Mouse (Mus musculus) stomach, embryonic 14.5 days (tissue): Measurements from ENCODE around the gene Cbwd1. TPM values are rescaled to one million over a fixed set of nuclear protein-coding genes. Genes with fewer than 3 reads are reported as not detected.

Source experiments
- ATAC-seq: fragments of 200-750 bp; cut with Nextera tagmentation; 2 replicates; pipeline ENCODE4 v1.8.0; 2017; ENCODE audit warnings: low read depth, moderate TSS enrichment; ENCODE audit not compliant: insufficient number of reproducible peaks, insufficient read depth, low FRiP score
- H3K27ac ChIP-seq: fragments of 300-500 bp; sonication (generic); 2 replicates; pipeline ENCODE4 v1.5.1; 2014; ENCODE audit warnings: mild to moderate bottlenecking, low read length, moderate library complexity, mixed read lengths
- H3K27me3 ChIP-seq: fragments of 300-500 bp; sonication (generic); 2 replicates; pipeline ENCODE4 v1.6.1; 2014; ENCODE audit warnings: low read length, control low read depth, mixed read lengths; ENCODE audit not compliant: control insufficient read depth, insufficient read depth
- H3K36me3 ChIP-seq: fragments of 300-500 bp; sonication (generic); 2 replicates; pipeline ENCODE4 v1.6.1; 2014; ENCODE audit warnings: mild to moderate bottlenecking, control low read depth, low read length, moderate library complexity, mixed read lengths; ENCODE audit not compliant: control insufficient read depth, insufficient read depth
- H3K4me1 ChIP-seq: fragments of 300-500 bp; sonication (generic); 2 replicates; pipeline ENCODE4 v1.6.1; 2014; ENCODE audit warnings: low read length, control low read depth, mixed read lengths; ENCODE audit not compliant: control insufficient read depth, insufficient read depth
- H3K4me2 ChIP-seq: fragments of 300-500 bp; sonication (generic); replicated peaks from 2 replicates; pipeline ENCODE4 v1.6.1; 2014; ENCODE audit warnings: low read depth, low read length, control low read depth
- H3K4me3 ChIP-seq: fragments of 300-500 bp; sonication (generic); 2 replicates; pipeline ENCODE4 v1.5.1; 2014; ENCODE audit warnings: low read depth, low read length, control low read depth
- H3K9ac ChIP-seq: fragments of 300-500 bp; sonication (generic); replicated peaks from 2 replicates; pipeline ENCODE4 v1.6.1; 2014; ENCODE audit warnings: low read depth, mild to moderate bottlenecking, control low read depth, low read length, moderate library complexity, mixed read lengths
- H3K9me3 ChIP-seq: fragments of 300-500 bp; sonication (generic); 2 replicates; pipeline ENCODE4 v1.6.1; 2016; ENCODE audit warnings: low read depth, low read length, control low read depth; ENCODE audit not compliant: control insufficient read depth
- WGBS: fragments of 180-500 bp; shearing (Covaris S2); extraction: QIAGEN DNeasy Blood & Tissue Kit; methylation state at CpG from one replicate; pipeline ENCODE4 v1.1.7; 2014; 5-methylcytosine and 5-hydroxymethylcytosine counted together
- polyA plus RNA-seq: library from polyadenylated mRNA; unstranded; fragments of >200 nt; fragmentation: Nextera tagmentation; extraction: Ambion mirVana; gene quantifications from 2 replicates; pipeline ENCODE4 v1.2.1, GENCODE M21; 2014

Gene Cbwd1
- polyA plus RNA-seq, 1 experiment from 2014 or later = 23.0 TPM

DNA sequence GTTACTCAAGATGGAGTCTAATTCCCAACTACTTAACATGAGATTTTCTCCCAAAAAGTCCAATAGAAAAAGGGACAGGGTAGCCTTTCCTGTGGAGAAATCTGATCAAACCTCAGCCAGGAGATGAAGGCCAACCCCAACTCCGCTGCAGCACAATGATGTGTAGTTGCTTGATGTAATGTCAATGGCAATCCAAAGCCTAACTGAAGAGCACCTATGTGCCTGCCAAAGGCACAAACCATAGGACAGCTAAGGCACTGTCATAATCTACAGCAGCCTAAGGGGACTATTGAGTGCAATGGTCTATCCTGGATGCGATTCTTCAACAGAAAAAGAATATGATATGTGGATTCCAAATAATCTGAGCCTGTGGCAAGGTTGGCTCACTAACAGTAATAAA is 58.6 kb downstream of the Cbwd1 start:
- Histone ChIP-seq H3K4me2 (no peak overlapping the region), H3K9ac (no peak overlapping the region), H3K4me3 (no peak overlapping the region), H3K9me3 (no peaks in the 10 kb centered on the region), H3K4me1 (peaks cover 11% of the 10 kb centered on the region), H3K36me3 (no peaks in the 10 kb centered on the region), H3K27ac (no peak overlapping the region), H3K27me3 (peaks cover 42% of the 10 kb centered on the region)
- 48% methylated on average over 2 of the region's 2 CpGs for WGBS
- ATAC-seq = no peak

DNA sequence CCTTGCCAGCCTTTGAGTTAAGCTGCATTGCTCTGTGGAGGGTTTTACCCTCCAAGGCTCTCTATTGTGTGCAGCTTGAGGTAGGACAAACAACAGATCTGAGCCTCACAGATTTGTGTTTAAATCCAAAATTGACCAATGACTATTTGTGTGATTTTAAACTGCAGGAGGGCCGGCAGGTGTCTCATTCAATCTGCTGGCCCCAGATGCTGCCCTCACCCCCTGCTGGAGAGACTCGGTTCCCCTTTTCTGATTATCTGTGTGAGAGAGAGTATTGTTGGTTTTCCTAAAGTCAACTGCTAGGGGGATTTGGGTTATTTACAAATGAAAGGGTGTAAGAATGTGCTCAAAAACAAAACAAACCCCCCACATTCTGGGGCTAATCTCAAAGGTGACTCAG is 59.2 kb downstream of the Cbwd1 start:
- Histone ChIP-seq H3K4me3 (no peak overlapping the region), H3K9me3 (no peaks in the 10 kb centered on the region), H3K36me3 (no peaks in the 10 kb centered on the region), H3K27ac (no peak overlapping the region), H3K4me2 (no peak overlapping the region), H3K9ac (no peak overlapping the region), H3K27me3 (peaks cover 42% of the 10 kb centered on the region), H3K4me1 (peaks cover 11% of the 10 kb centered on the region)
- WGBS = 10% methylated on average over 2 of the region's 2 CpGs
- ATAC-seq = no peak

DNA sequence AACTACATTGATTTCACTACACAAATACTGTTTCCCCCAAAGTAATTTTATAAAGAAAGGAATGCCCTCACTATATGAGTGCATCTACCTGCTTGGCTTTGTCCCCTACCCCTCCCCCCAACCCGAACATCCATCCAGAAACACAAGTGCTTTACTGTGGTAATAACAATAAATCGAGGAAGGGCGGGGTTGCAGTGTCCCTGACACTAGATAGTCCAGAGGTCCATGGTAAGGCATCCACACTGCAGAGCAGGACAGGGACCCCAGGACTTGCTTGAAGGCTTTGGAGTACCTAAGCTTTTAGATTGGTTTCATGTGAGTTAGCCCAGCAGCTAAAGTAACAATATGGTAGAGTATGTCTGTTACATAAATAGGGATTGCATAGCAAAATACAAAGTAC is 59.7 kb downstream of the Cbwd1 start:
- no peak overlapping the region for H3K27ac ChIP-seq
- H3K9ac ChIP-seq = no peak overlapping the region
- H3K36me3 ChIP-seq = no peaks in the 10 kb centered on the region
- peaks cover 48% of the 10 kb centered on the region for H3K27me3 ChIP-seq
- H3K4me3 ChIP-seq = no peak overlapping the region
- no peaks in the 10 kb centered on the region for H3K9me3 ChIP-seq
- no peak for ATAC-seq
- peaks cover 11% of the 10 kb centered on the region for H3K4me1 ChIP-seq
- WGBS = 16% methylated on average over 3 of the region's 3 CpGs
- no peak overlapping the region for H3K4me2 ChIP-seq

DNA sequence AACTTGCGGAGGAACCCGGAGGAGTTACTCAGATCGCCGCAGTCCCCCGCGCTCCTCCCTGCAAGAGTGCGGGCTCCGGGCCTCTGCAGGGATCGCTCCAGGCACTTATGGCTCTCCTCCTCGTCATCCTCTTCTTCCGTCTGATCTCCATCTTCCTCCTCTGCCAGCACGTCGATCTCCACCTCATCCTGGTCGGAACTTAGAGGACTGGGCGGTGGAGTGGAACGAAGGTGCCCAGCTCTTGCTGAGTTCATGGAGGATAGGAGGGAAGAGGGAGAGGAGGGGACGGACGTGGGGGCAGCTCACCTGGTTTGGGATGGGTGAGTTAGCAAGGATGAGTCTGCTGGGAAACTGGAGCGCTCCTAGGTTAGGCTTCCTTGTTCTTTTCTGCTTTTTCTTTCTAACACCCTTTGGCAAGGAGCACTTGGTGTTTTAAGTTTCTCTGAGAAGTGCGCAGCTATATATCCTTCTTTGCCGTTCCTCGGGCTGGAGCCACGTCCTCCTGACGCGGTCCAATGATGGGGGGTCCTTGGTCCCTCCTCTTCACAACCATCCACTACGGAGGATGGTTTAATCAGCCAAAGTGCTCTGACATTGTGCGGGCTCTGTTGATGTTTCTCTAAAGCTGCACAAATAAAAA is 60.7 kb downstream of the Cbwd1 start, which contains the start of gene Foxd4:
Gene Foxd4, minus strand, starts transcription at position 617 of the 640 bp plus-strand sequence.
- ATAC-seq = no peak
- WGBS = 2% methylated on average over 25 of the region's 27 CpGs
- peaks cover 51% of the 10 kb centered on the region for H3K27me3 ChIP-seq

DNA sequence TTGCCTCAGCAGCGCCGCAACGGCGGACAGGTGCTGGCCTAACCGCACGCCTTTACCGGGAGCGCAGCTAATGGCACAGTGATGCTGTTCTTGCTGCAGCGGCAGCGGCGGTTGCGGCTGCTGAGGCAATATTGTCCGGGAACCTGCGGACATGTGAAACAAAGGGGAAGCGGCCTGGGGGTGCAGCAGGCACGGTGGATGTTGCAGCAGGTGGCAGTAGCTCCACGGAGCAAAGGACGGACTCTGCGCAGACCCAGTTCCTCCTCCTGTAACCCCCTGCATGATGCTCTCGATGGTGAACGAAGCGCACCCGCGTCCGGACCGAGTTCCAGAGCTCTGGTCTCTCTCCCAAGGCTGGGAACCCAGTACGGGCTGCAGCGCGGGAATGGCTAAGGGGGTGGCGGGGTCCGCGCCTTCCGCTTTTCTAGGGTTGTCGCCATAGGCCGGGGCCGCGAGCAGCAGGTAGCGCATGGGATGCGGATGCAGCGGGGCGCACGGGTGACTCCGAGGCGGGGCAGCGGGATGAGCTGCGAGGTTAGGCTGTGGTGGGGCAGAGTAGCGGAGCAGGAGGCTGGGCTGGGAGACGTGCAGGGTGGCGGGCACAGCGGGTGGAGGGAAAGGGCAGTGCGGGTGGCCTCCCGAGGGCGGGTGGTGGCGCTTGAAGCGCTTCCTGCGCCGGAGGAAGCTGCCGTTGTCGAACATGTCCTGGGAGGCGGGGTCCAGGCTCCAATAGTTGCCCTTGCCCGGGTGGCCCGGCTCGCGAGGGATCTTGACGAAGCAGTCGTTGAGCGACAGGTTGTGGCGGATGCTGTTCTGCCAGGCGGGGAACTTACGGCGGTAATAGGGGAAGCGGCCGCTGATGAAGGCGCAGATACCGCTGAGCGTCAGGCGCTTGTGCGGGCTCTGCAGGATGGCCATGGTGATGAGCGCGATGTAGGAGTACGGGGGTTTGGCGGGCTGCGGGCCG is 61.5 kb downstream of the Cbwd1 start:
- Histone ChIP-seq H3K9me3 (no peaks in the 10 kb centered on the region), H3K4me1 (peaks cover 11% of the 10 kb centered on the region), H3K27ac (no peak overlapping the region), H3K9ac (no peak overlapping the region), H3K27me3 (peaks cover 54% of the 10 kb centered on the region), H3K36me3 (no peaks in the 10 kb centered on the region), H3K4me3 (peak overlapping the region; percentile 21), H3K4me2 (peak overlapping the region; percentile 43)
- ATAC-seq = no peak
- under 1% methylated on average over 84 of the region's 84 CpGs for WGBS

More for the DNA sequence above, 60.7 kb downstream of the Cbwd1 start, which contains the start of gene Foxd4:
- H3K9me3 ChIP-seq = no peaks in the 10 kb centered on the region
- H3K4me2 ChIP-seq = peak within 1 kb of the TSS; percentile 43
- H3K4me3 ChIP-seq = peak within 1 kb of the TSS; percentile 21
- H3K27ac ChIP-seq = no peak within 1 kb of the TSS
- peaks cover 11% of the 10 kb centered on the region for H3K4me1 ChIP-seq
- H3K36me3 ChIP-seq = no peaks in the 10 kb centered on the region
- no peak within 1 kb of the TSS for H3K9ac ChIP-seq

DNA sequence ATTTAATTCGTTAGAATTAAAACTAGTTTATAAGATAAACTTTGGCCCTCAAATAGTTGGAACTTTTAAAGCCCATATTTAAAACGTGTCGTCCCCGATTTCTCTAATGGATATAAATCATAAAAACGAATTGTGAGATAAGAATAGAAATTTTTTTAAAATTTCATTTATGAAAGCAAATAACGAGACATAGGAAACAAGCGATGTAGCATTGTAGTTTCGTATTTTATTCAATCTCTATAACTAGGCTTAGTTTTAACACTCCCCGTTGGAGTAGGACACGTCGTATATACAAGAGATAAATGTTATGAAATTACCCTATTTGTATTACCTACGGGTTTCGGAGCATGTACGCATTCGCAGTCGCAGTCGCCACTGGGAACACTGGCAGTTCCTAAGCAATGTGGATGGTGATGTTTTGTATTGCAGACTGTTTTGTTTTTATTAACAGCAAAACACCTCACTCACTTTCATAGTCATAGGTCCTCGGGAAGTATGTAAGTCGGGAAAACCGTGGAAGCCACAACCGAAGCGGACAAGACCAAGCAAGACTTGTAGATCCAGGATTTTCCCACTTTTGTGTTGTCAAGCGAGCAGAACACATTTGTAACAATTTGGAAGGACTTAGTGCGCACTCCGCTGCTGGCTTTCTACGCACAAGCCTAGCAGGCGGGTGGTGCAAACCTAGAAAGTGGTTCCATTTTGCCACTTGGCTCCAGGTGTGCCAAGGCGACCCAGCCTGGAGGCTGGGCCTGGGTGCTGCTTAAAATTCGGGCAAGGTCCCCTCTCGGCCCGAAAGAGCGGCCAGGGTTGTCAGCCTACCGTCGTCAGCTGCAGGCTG is 62.5 kb downstream of the Cbwd1 start:
- Histone ChIP-seq H3K4me2 (peak overlapping the region; percentile 43; the same call in 1 of the 2 replicates), H3K27me3 (peaks cover 54% of the 10 kb centered on the region), H3K9ac (no peak overlapping the region), H3K4me1 (peaks cover 11% of the 10 kb centered on the region), H3K27ac (no peak overlapping the region), H3K36me3 (no peaks in the 10 kb centered on the region), H3K4me3 (peak overlapping the region; percentile 21; the same call in 1 of the 2 replicates), H3K9me3 (no peaks in the 10 kb centered on the region)
- no peak for ATAC-seq
- 4% methylated on average over 34 of the region's 34 CpGs for WGBS

DNA sequence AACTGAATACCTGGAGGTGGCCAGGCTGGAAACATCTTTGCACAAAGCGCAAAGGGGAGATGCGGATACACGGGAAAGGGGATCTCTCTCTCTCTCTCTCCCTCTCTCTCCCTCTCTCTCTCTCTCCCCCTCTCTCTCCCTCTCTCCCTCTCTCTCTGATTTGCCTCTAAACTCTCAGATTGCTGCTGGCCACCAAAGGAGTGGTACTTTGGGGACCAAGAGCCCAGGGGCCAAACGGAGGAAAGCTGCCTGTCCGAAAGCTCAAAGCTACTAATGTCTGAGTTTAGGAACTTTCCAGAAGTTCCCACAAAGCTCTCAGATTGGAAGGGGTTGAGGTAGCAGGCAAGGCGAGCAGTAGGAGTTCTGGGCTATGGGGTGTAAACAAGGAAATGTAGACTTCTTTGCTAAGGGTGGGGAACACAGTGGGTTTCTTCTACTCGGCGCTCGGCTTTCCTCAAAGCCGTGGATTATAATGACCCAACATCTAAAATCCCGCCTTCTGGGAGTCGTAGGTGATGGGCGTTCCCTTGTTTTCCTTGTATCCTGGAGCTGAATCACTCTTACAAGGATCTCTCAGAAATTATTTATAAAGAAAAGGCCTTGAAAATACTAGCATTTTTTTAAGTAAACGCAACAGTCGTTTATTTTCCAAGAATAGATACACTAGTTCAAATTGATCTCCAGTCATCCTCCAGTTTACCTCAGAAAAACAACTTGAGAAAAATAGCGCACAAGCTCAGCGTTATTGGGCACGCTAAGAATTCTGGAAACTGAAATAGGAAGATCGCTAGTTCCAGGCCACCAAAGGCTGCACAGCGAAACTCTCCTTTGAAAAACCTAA is 63.3 kb downstream of the Cbwd1 start:
- no peak for ATAC-seq
- Histone ChIP-seq H3K36me3 (no peaks in the 10 kb centered on the region), H3K9me3 (no peaks in the 10 kb centered on the region), H3K27ac (no peak overlapping the region), H3K27me3 (peaks cover 50% of the 10 kb centered on the region), H3K4me1 (peaks cover 11% of the 10 kb centered on the region), H3K4me3 (no peak overlapping the region), H3K9ac (no peak overlapping the region), H3K4me2 (no peak overlapping the region)
- WGBS = 3% methylated on average over 20 of the region's 20 CpGs
